Mouse (Mus musculus): Measurements from ENCODE around the gene Anks6. TPM values are rescaled to one million over a fixed set of nuclear protein-coding genes. Genes with fewer than 3 reads are reported as not detected.

Gene Anks6
- 2.0 and 3.2 TPM in 2 replicates for polyA plus RNA-seq (2014; fragmentation: Nextera tagmentation; extraction: Ambion mirVana)

DNA sequence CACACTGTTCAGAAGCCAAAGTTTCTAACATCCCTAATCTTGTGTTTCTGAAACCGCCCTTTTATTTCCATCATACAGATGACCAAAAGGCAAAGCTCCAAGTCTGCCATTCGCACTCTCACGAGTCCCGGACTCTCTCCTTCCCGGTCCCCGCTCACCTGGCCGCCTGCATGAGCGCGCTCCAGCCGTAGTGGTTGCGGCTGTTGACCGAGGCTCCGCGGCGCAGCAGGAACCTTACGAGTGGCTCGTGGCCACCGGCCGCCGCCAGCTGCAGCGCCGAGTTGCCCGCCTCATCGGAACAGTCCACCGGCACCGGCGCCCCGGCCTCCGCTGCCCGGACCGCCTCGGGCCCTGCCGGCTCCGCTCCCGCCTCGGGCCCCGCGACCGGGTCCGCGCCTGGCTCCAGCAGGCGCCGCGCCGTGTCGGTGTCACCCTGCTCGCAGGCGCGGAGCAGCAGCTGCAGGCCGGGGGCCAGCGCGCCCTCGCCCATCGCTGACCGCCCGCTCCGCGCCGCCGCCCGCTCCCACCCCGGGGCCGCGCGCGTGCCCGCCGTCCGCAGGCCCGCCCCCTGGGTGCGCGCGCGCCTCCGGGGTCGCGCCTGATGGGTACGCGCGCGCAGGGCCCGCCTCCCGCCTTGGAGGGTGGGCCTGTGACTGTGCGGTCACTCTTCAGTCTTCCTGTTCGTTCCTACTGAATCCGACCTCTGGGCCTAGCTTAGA is at the start of gene Anks6:
TSS of gene Anks6 (minus strand) at position 637 of the 719 bp plus-strand sequence.
- H3K9ac ChIP-seq (ENCODE audit: low read length) = peak within 1 kb of the TSS; percentile 79
- 0 out of 2 replicates have a peak within 1 kb of the TSS, but pooled peaks have one; percentile 25 for H3K27ac ChIP-seq (ENCODE audit: low read depth, low read length)
- under 1% methylated on average over 66 of the region's 86 CpGs for WGBS
- peaks cover 5% of the 10 kb centered on the region for H3K4me1 ChIP-seq (ENCODE audit: control insufficient read depth, insufficient read depth, low read length)
- peak within 1 kb of the TSS; percentile 69 for H3K4me3 ChIP-seq (ENCODE audit: low read depth, low read length)
- DNase-seq (ENCODE audit: low spot score, missing footprints) (peak; percentile 98), ATAC-seq (ENCODE audit: low FRiP score) (peak; percentile 93)
- H3K9me3 ChIP-seq (ENCODE audit: control insufficient read depth, low read length) = no peaks in the 10 kb centered on the region
- no peaks in the 10 kb centered on the region for H3K36me3 ChIP-seq (ENCODE audit: control insufficient read depth, insufficient read depth, low read length)
- H3K4me2 ChIP-seq = peak within 1 kb of the TSS; percentile 77
- no peaks in the 10 kb centered on the region for H3K27me3 ChIP-seq (ENCODE audit: control insufficient read depth, insufficient read depth, low read length)

DNA sequence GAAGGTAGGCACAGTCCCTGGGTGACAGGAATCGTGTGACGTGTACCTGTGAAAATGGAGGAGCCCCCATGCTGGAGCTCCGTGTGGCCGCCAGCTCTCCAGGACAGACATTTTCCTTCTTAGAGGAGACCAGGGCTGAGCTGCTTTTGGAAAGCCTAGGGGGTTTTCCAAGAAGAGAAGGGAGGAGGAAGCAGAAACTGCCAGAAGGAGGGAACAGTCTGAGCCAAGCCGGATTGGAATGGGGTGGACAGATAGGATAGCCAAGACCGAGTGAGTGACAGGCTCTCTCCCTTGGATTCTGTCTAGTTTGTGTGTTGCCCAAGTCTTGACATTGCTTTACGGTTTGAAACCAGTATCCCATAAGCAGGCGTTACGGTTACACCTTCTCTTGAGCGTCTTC is 46.3 kb upstream of the Anks6 start:
- no peak overlapping the region for H3K9ac ChIP-seq (ENCODE audit: low read length)
- no peak overlapping the region for H3K4me3 ChIP-seq (ENCODE audit: low read depth, low read length)
- no peaks in the 10 kb centered on the region for H3K36me3 ChIP-seq (ENCODE audit: control insufficient read depth, insufficient read depth, low read length)
- no peak overlapping the region for H3K27ac ChIP-seq (ENCODE audit: low read depth, low read length)
- no peaks in the 10 kb centered on the region for H3K9me3 ChIP-seq (ENCODE audit: control insufficient read depth, low read length)
- ATAC-seq (ENCODE audit: low FRiP score) (no peak), DNase-seq (ENCODE audit: low spot score, missing footprints) (no peak)
- no peaks in the 10 kb centered on the region for H3K4me1 ChIP-seq (ENCODE audit: control insufficient read depth, insufficient read depth, low read length)
- H3K4me2 ChIP-seq = no peak overlapping the region
- WGBS = 92% methylated on average over 10 of the region's 10 CpGs
- H3K27me3 ChIP-seq (ENCODE audit: control insufficient read depth, insufficient read depth, low read length) = no peaks in the 10 kb centered on the region

- H3K4me2 ChIP-seq = no peak overlapping the region
- ATAC-seq (ENCODE audit: low FRiP score) = peak; percentile 70
- 18% methylated on average over 6 of the region's 6 CpGs for WGBS
Observed at GRCm38 (mm10) chr4:47093647-47094046, 36.4 kb upstream of the Anks6 start.

DNA sequence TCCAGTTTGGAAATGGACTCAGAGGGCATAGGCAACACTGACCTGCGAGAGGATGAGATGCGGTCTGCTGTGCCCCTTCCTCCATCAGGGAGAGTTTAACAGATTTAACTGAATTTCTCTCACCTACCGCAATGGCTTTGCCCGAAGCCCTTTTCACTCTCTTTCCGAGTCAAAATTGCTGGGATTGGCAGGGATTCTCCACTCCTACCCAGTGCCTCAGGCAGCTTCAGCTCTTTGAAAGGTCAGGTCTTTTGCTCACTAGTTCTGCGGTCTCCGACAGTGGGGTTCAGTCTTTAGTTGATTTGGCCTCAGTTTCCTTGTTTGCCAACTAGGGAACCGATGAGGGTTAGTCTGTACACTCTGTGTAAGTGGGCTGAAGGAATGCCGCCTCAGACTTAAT is 35.9 kb upstream of the Anks6 start:
- peaks cover 20% of the 10 kb centered on the region for H3K4me1 ChIP-seq (ENCODE audit: control insufficient read depth, insufficient read depth, low read length)
- 7% methylated on average over 9 of the region's 9 CpGs for WGBS
- no peak overlapping the region; the same call in 1 of the 2 replicates for H3K9ac ChIP-seq (ENCODE audit: low read length)
- H3K9me3 ChIP-seq (ENCODE audit: control insufficient read depth, low read length) = no peaks in the 10 kb centered on the region
- H3K4me2 ChIP-seq = peak overlapping the region; percentile 100
- DNase-seq (ENCODE audit: low spot score, missing footprints) (peak; percentile 93), ATAC-seq (ENCODE audit: low FRiP score) (peak; percentile 20; the same call in 1 of the 2 replicates)
- H3K27me3 ChIP-seq (ENCODE audit: control insufficient read depth, insufficient read depth, low read length) = peaks cover 21% of the 10 kb centered on the region
- peak overlapping the region; percentile 68; the same call in 1 of the 2 replicates for H3K4me3 ChIP-seq (ENCODE audit: low read depth, low read length)
- H3K36me3 ChIP-seq (ENCODE audit: control insufficient read depth, insufficient read depth, low read length) = no peaks in the 10 kb centered on the region
- H3K27ac ChIP-seq (ENCODE audit: low read depth, low read length) = no peak overlapping the region

More at GRCm38 (mm10) chr4:47093647-47094046, 36.4 kb upstream of the Anks6 start:
- H3K9me3 ChIP-seq (ENCODE audit: control insufficient read depth, low read length) = no peaks in the 10 kb centered on the region
- H3K36me3 ChIP-seq (ENCODE audit: control insufficient read depth, insufficient read depth, low read length) = no peaks in the 10 kb centered on the region
- peaks cover 20% of the 10 kb centered on the region for H3K4me1 ChIP-seq (ENCODE audit: control insufficient read depth, insufficient read depth, low read length)
- no peak overlapping the region for H3K9ac ChIP-seq (ENCODE audit: low read length)
- peaks cover 21% of the 10 kb centered on the region for H3K27me3 ChIP-seq (ENCODE audit: control insufficient read depth, insufficient read depth, low read length)
- DNase-seq (ENCODE audit: low spot score, missing footprints) = peak; percentile 93
- no peak overlapping the region for H3K27ac ChIP-seq (ENCODE audit: low read depth, low read length)
- H3K4me3 ChIP-seq (ENCODE audit: low read depth, low read length) = no peak overlapping the region

DNA sequence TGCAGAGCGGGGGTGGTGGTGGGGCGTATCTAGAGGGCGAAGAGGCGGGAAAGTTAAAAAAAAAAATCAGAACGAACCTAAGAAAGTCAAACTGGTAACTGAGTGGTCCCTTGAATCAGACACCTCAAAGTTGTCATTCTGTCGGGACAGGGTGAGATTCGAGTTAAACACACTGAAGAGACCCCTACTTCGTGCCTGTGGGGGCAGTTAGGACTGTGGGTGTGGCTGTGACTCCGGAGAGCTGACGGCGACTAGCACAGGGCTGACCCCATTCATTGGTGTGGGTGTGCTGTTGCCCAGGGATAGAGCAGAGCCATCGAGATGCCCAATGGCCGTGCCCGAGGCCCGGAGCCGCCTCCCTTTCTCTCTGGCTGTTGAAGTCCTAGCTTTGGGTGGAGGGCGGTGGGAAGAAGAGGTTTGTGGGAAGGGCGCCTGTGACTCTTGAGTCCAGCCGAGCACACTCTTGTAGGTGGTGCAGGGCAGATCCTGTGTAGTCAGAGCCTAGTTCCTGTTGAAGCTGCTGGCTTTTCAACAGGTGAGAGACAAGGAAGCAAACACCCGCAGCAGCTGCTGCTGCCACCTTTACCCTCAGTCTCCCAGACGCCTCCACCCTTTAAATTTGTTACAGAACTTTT is 35.3 kb upstream of the Anks6 start:
- Histone ChIP-seq H3K27me3 (ENCODE audit: control insufficient read depth, insufficient read depth, low read length) (peaks cover 21% of the 10 kb centered on the region), H3K4me2 (peak overlapping the region; percentile 100), H3K27ac (ENCODE audit: low read depth, low read length) (no peak overlapping the region), H3K36me3 (ENCODE audit: control insufficient read depth, insufficient read depth, low read length) (no peaks in the 10 kb centered on the region), H3K9ac (ENCODE audit: low read length) (peak overlapping the region; percentile 70), H3K4me3 (ENCODE audit: low read depth, low read length) (peak overlapping the region; percentile 68), H3K9me3 (ENCODE audit: control insufficient read depth, low read length) (no peaks in the 10 kb centered on the region), H3K4me1 (ENCODE audit: control insufficient read depth, insufficient read depth, low read length) (peaks cover 20% of the 10 kb centered on the region)
- DNase-seq (ENCODE audit: low spot score, missing footprints) (peak; percentile 95), ATAC-seq (ENCODE audit: low FRiP score) (peak; percentile 59)
- WGBS = under 1% methylated on average over 21 of the region's 21 CpGs

DNA sequence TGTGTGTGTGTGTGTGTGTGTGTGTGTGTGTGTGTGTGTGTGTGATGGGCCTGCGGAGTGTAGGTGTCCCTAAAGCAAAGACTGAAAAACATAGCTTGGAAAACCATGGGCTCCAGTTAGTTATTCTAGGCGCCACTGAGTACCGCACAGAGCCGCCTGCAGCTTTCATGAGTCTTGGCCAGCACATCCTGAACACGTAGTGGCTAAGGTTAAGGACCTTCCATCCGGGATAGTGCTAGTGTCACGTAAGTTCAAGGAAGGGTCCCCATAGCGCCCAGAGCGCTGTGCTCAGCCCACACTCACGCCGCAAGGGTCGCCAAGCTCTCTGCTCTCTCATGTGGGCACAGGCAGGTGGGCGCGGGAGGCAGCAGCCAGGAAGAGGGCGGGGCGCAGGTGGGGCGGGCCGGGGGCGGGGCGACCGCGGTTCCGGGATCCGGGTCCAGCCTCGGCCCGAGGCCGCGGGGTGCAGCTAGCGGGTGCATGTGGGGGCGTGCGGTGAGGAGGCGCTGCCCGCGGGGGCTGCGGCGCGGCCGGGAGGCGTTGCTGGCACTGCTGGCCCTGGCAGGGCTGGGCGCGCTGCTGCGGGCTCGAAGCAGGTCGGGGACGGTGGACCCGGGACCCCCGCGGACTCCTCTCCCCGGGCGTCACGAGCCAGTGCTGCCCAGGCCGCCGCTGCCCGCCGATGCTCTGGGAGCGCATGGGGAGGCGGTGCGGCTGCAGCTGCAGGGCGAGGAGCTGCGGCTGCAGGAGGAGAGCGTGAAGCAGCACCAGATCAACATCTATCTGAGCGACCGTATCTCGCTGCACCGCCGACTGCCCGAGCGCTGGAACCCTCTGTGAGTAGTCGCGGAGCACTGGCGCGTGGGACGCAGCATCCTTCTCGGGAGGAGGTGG is 34.5 kb upstream of the Anks6 start, which contains the start of gene Galnt12:
TSS of gene Galnt12 (plus strand) at position 417 of the 894 bp plus-strand sequence.
- peaks cover 21% of the 10 kb centered on the region for H3K27me3 ChIP-seq (ENCODE audit: control insufficient read depth, insufficient read depth, low read length)
- H3K4me3 ChIP-seq (ENCODE audit: low read depth, low read length) = peak within 1 kb of the TSS; percentile 68
- no peak within 1 kb of the TSS for H3K27ac ChIP-seq (ENCODE audit: low read depth, low read length)
- peak; percentile 91 for DNase-seq (ENCODE audit: low spot score, missing footprints)
- WGBS = 2% methylated on average over 51 of the region's 74 CpGs
- ATAC-seq (ENCODE audit: low FRiP score) = peak; percentile 66
- H3K9me3 ChIP-seq (ENCODE audit: control insufficient read depth, low read length) = no peaks in the 10 kb centered on the region
- H3K9ac ChIP-seq (ENCODE audit: low read length) = peak within 1 kb of the TSS; percentile 70
- H3K4me1 ChIP-seq (ENCODE audit: control insufficient read depth, insufficient read depth, low read length) = peaks cover 20% of the 10 kb centered on the region
- no peaks in the 10 kb centered on the region for H3K36me3 ChIP-seq (ENCODE audit: control insufficient read depth, insufficient read depth, low read length)
- H3K4me2 ChIP-seq = peak within 1 kb of the TSS; percentile 100

- ATAC-seq (ENCODE audit: low FRiP score) (no peak), DNase-seq (ENCODE audit: low spot score, missing footprints) (no peak)
- no peaks in the 10 kb centered on the region for H3K36me3 ChIP-seq (ENCODE audit: control insufficient read depth, insufficient read depth, low read length)
- H3K27me3 ChIP-seq (ENCODE audit: control insufficient read depth, insufficient read depth, low read length) = peaks cover 18% of the 10 kb centered on the region
- no peaks in the 10 kb centered on the region for H3K9me3 ChIP-seq (ENCODE audit: control insufficient read depth, low read length)
- peaks cover 17% of the 10 kb centered on the region for H3K4me1 ChIP-seq (ENCODE audit: control insufficient read depth, insufficient read depth, low read length)
- no peak overlapping the region for H3K27ac ChIP-seq (ENCODE audit: low read depth, low read length)
- H3K9ac ChIP-seq (ENCODE audit: low read length) = no peak overlapping the region
- WGBS = 88% methylated on average over 7 of the region's 7 CpGs
- H3K4me2 ChIP-seq = no peak overlapping the region
- H3K4me3 ChIP-seq (ENCODE audit: low read depth, low read length) = no peak overlapping the region
Observed at GRCm38 (mm10) chr4:47088671-47089070, 31.4 kb upstream of the Anks6 start.

DNA sequence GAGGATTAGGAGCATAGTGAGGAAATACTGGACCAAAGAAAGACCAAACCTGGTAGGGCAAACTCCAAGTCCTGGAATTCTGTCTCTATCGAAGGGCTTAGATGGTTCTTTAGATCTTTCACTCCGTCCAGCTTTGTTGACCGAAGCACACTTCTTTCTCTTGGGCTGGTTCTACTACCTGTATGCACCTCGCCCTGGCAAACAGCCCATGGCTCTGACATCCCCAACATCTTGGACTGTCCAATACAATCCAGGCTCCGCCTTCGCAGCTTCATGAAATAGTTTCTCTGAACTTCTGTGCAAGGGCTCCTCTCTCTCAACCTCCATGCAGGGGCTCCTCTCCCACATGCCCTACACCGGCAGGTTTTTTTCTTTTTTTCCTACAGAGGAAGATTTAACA is 26.6 kb upstream of the Anks6 start:
- DNase-seq (ENCODE audit: low spot score, missing footprints) (peak; percentile 62), ATAC-seq (ENCODE audit: low FRiP score) (no peak)
- Histone ChIP-seq H3K27me3 (ENCODE audit: control insufficient read depth, insufficient read depth, low read length) (no peaks in the 10 kb centered on the region), H3K4me2 (no peak overlapping the region), H3K36me3 (ENCODE audit: control insufficient read depth, insufficient read depth, low read length) (no peaks in the 10 kb centered on the region), H3K9ac (ENCODE audit: low read length) (no peak overlapping the region), H3K4me1 (ENCODE audit: control insufficient read depth, insufficient read depth, low read length) (no peaks in the 10 kb centered on the region), H3K9me3 (ENCODE audit: control insufficient read depth, low read length) (no peaks in the 10 kb centered on the region), H3K27ac (ENCODE audit: low read depth, low read length) (no peak overlapping the region), H3K4me3 (ENCODE audit: low read depth, low read length) (no peak overlapping the region)
- 89% methylated on average over 7 of the region's 7 CpGs for WGBS
